Mouse (Mus musculus) adrenal gland, postnatal 10 days (tissue): ENCODE results near the gene Clcn6. TPM values are rescaled to one million over a fixed set of nuclear protein-coding genes. Genes with fewer than 3 reads are reported as not detected.
A peak's percentile ranks its signal among the peaks of the same experiment; 100 is the strongest.
"Not testable (repeated sequence)": the region's sequence is repeated elsewhere in the genome, so short reads cannot be mapped to it uniquely, and the experiment has no call there.

Experiments
- DNase-seq: peaks from one replicate; pipeline ENCODE4 v3.0.0; 2021; ENCODE audit warnings: mixed read lengths
- total RNA-seq, 2 experiments: library from RNA; stranded (reverse); gene quantifications; 2 replicates each; pipeline ENCODE4 v1.2.3; 2021

The Clcn6 gene
- total RNA-seq, 2 experiments from 2014 or later, result 8.4 to 12.8 TPM

DNA sequence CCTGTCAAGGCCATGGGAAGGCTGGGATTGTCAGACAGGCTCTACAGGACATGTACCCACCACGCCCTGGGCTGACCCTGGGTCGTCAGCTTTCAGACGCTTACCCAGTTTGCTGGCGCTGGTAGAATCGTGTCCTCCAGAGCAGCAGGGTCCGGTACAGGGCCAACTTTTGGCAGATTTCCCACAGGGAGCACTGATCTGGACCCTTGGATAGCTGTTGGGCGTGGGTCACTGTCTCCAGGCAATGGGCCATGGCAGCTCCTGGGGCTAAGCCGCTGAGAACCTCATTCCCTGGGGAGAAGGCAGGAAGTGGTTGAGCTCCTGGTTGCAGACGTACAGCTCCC, 27.8 kb upstream of the Clcn6 start:
- peak; percentile 49 for DNase-seq

GRCm38 (mm10) chr4:148065702-148066400, 27.2 kb upstream of the Clcn6 start:
- no peak for DNase-seq

- DNase-seq, result no peak
These were observed 22.5 kb upstream of the Clcn6 start for GRCm38 (mm10) chr4:148061086-148061480.

GRCm38 (mm10) chr4:148060120-148061085, 21.8 kb upstream of the Clcn6 start:
- DNase-seq, result peak; percentile 72

GRCm38 (mm10) chr4:148058993-148059392, 20.4 kb upstream of the Clcn6 start:
- no peak for DNase-seq

DNA sequence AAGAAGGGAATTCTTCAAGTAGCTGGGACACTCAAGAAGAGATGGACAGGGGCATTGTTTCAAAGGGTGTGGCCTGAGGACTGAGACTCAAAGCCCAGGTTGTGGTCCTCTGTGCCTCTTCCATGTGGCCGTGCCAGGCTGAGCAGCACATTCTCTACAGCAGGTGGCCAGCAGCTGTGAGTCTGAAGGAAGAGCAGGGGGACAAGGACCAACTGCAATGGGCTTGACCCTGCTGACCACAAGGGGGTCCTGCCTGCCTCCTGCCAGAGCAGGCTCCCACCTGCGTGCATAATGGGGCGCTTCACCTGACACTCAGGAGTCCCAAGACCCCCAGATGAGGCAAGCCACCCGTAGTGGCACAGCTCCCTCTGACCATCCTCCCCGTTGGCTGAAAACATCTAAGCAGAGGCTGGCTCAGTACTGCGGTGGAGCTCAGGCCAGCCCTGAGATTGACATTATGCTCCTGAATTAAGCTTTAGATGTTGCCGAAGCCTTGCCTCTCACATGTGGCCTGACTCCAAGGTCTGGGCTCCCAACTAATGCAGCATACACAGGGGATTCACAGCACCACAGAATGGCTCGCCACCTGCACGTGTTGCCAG, 19.7 kb upstream of the Clcn6 start:
- DNase-seq, result no peak

GRCm38 (mm10) chr4:148057661-148058209, 19.1 kb upstream of the Clcn6 start:
- DNase-seq, result no peak

DNA sequence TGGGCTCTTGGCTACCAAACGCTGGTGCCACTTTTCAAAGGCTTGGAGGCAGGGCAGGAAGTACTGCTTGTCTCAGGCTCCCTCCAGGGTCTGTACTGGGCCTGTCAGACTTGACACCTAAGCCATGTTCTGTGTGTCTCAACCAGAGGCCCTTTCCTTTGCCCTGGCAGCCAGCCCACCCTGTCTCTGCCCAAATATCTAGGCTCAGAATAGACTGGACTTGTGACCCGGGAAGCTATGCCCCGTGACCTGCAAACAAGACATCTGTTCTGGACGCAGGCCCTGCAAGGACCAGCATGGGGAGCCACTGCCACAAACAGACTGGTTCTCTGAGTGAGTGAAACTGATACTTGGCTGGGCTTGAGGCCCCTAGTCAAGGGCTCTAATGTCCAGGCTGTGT, 18.2 kb upstream of the Clcn6 start:
- DNase-seq, result peak; percentile 66

DNA sequence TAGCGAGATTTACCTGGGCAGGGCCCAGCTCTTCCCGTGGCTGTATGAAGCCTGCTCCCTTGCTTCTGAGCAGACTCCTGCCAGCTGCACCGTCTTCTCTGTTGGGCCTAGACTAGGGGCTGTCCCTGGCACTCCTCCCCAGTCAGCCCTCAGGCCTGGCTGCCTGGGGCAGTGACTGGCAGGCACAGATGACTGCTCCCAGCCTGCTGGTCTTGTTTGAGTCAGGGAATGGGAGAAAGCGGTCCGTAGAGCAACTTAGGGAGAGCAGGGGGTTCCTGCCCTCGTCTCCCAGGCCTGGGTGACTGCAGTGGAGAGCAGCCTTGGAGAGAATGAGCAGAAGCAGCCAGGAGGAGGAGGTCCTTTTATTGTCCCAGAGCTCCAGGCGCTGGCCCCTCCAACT, 17.6 kb upstream of the Clcn6 start:
- no peak for DNase-seq

GRCm38 (mm10) chr4:148054961-148055695, 16.5 kb upstream of the Clcn6 start:
- DNase-seq, result no peak

GRCm38 (mm10) chr4:148053417-148053920, 14.8 kb upstream of the Clcn6 start:
- DNase-seq, result no peak

DNA sequence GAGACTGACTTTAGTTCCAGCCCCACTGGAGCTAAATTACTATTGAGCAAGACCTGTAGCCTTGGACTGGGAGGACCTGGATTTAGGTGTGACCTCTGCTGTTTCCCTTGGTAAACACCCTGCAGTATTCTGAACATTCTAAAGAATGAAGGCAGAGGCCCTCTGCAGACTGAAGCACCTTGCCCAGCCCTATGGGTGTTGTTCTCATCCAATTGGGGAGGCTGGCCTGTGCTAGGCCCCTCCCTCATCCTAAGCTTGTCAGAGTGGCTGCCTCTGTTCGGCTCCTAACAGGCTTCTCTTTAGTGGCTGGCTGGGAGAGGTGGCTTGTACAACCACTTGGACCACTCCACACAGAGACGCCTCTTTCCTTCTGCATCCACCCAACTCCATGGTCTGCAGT, 14.4 kb upstream of the Clcn6 start:
- no peak for DNase-seq

DNA sequence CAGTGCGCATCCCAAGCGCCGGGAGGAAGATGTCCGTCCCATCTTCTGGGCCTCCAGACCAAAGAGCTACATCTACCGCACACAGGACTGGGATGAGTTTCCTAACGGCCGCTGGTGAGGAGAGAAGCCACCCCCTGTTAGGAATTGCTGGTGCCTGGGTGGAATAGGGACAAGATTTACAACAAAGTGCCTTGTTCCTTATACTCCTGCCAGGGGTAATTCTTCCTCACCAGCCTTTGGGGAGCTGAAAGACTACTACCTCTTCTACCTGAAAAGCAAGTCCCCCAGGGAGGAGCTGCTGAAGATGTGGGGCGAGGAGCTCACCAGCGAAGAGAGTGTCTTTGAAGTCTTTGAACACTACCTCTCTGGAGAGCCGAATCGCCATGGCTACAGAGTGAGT, 13.3 kb upstream of the Clcn6 start:
- no peak for DNase-seq

DNA sequence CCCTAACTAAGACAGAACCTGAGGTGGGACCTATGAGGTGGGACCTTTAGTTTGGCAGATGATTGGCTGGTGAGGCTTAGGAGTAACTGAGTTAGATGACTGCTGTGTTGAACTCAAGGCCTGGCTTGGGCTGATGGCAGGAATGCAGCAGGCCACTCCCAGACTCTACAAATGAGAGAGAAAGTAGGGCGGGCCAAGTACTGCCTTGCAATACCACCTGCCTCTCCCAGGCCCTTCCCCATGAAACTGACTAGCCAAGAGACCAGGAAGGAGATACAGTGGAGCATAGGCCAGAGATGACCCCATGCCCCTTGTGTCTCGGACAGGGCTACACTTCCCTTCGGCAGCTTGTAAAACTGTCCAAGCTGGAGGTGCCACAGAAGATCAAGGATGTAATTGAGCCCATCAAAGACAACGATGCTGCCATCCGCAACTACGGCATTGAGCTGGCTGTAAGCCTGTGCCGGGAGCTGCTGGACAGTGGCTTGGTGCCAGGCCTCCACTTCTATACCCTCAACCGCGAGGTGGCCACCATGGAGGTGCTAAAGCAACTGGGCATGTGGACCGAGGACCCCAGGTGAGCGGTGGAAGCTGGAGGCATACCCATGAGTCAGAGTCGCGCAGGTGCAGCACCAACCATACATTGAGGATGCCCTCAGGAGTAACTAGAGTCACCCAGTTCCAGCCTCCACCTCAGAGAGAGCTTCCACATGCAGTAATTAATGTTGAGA, 12.6 kb upstream of the Clcn6 start:
- no peak for DNase-seq

- DNase-seq, result not testable (repeated sequence)
These were observed 11.8 kb upstream of the Clcn6 start for GRCm38 (mm10) chr4:148050396-148050914.

GRCm38 (mm10) chr4:148046450-148047031, 7.9 kb upstream of the Clcn6 start:
- DNase-seq, result no peak

- no peak for DNase-seq
These were observed 5.5 kb upstream of the Clcn6 start for GRCm38 (mm10) chr4:148044113-148044512.

DNA sequence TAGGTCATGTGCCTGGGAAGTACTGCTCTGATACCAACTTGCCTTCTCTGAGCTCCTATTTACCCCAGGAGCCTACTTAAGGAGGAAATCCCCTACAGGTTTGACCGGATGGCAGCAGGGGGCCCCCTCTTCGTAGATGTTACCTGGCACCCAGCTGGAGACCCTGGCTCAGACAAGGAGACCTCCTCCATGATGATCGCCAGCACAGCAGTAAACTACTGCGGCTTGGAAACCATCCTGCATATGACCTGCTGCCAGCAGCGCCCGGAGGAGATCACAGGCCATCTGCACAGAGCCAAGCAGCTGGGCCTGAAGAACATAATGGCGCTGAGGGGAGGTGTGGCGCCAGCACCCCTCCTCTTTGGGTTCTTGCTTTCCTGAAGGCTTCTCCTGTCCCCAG, 4.7 kb upstream of the Clcn6 start:
- not testable (repeated sequence) for DNase-seq

DNA sequence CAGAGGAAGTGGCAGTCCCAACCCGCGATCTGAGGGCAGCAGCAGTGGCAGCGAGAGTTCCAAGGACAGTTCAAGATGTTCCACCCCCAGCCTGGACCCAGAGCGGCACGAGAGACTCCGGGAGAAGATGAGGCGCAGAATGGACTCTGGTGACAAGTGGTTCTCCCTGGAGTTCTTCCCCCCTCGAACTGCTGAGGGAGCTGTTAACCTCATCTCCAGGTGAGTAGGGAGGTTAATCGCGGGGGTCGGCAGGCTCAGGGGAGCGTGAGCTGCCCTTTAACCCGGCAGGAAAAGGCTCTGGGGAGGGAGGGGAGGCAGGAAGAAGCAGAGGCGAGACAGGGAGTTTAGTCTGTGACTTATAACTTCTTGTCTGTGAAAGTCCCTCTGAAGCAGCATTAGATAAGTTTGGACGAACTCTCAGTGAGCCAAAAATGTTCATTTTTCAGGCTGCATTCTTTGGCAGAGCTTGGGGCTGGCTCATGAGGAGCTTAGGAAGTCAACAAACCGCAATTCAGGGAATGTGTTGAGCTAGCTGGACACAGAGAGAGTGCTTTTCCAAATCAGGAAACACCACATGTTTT, 3.1 kb upstream of the Clcn6 start:
- DNase-seq, result peak; percentile 63
